Mouse (Mus musculus) G1E (cell line): ENCODE results near the gene Trp63. TPM values are rescaled to one million over a fixed set of nuclear protein-coding genes. Genes with fewer than 3 reads are reported as not detected.

Experiments used
- ATAC-seq: 2 replicates; pipeline ENCODE4 v1.8.0; 2016; ENCODE audit warnings: mild to moderate bottlenecking; ENCODE audit not compliant: insufficient number of reproducible peaks, poor library complexity, low FRiP score, severe bottlenecking; ENCODE audit errors: extremely low read depth
- DNase-seq: peaks from one replicate; pipeline ENCODE4 v3.0.0; 2012; ENCODE audit warnings: low spot score
- H3K27me3 ChIP-seq: 2 replicates; pipeline ENCODE4 v1.6.1; 2012; ENCODE audit warnings: mild to moderate bottlenecking, low read length, inconsistent platforms; ENCODE audit not compliant: insufficient read depth
- H3K36me3 ChIP-seq: replicated peaks from 2 replicates; pipeline ENCODE3; 2012; ENCODE audit warnings: mild to moderate bottlenecking, inconsistent platforms
- H3K4me1 ChIP-seq: 2 replicates; pipeline ENCODE4 v1.6.1; 2012; ENCODE audit warnings: low read depth, low read length, inconsistent platforms, mixed read lengths; ENCODE audit not compliant: insufficient read depth
- H3K4me3 ChIP-seq: 2 replicates; pipeline ENCODE4 v1.5.1; 2012; ENCODE audit warnings: low read depth, mild to moderate bottlenecking, inconsistent platforms, low read length, moderate library complexity, mixed read lengths
- H3K9me3 ChIP-seq: replicated peaks from 2 replicates; pipeline ENCODE4 v1.6.1; 2012; ENCODE audit warnings: inconsistent platforms
- CTCF ChIP-seq: IDR thresholded peaks from 2 replicates; pipeline ENCODE4 v1.5.1; 2012; ENCODE audit warnings: low read depth, low read length, inconsistent platforms, mixed read lengths
- GATA1 ChIP-seq: IDR thresholded peaks from 2 replicates; pipeline ENCODE4 v1.6.1; 2012; ENCODE audit warnings: borderline replicate concordance, low read length, inconsistent platforms, mixed read lengths
- GATA2 ChIP-seq: IDR thresholded peaks from 2 replicates; pipeline ENCODE4 v1.6.1; 2012; ENCODE audit warnings: low read depth, low read length, inconsistent platforms, borderline replicate concordance
- POLR2AphosphoS5 ChIP-seq: IDR thresholded peaks from 2 replicates; pipeline ENCODE4 v1.6.1; 2012; ENCODE audit warnings: low read depth, low read length, inconsistent platforms; ENCODE audit not compliant: insufficient replicate concordance
- TAL1 ChIP-seq: conservative IDR thresholded peaks from 2 replicates; pipeline ENCODE4 v1.6.1; 2012; ENCODE audit warnings: low read depth, low read length, inconsistent platforms, mixed read lengths
- polyA plus RNA-seq: library from polyadenylated mRNA; stranded (reverse); fragments of >175 nt; gene quantifications from 2 replicates; pipeline ENCODE4 v1.2.3, GENCODE M21; 2012
- total RNA-seq, 2 experiments: library from RNA; stranded (forward) in 1 of 2; stranded (reverse) in 1 of 2; fragments of 200-1000 nt in 1 of 2; fragments of >200 nt in 1 of 2; fragmentation: Nextera tagmentation in 1 of 2; gene quantifications; 2 replicates each; pipeline ENCODE4 v1.2.3; 2014 to 2017

Gene Trp63
- total and polyA plus RNA-seq, 3 experiments: 0.16 TPM; not detected in 2

DNA sequence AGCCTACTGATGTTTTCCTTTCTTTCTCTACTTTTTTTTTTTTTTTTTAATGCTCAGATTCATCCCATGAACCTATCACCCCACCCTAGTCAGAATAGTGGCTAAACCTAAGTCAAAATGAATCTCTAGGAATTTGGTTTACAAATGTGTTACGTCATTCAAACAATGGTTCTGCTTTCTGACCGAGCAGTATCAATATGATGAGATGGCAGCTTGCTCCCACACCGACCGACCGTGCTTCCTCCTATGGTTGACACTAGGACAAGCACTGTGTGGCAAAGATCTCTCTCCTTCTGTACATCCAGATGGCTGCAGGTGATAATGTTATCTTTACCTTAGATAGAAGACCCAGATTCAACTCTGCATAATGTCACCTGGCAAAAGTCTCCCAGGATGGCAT lies 163.0 kb downstream of the Trp63 start:
- Histone ChIP-seq H3K4me1 (no peaks in the 10 kb centered on the region), H3K27me3 (no peaks in the 10 kb centered on the region), H3K9me3 (peaks cover 25% of the 10 kb centered on the region), H3K36me3 (no peaks in the 10 kb centered on the region), H3K4me3 (no peak overlapping the region)
- no peak for DNase-seq
- ATAC-seq: no peak
- TF ChIP-seq GATA2 (no peak), TAL1 (no peak), GATA1 (no peak), CTCF (no peak), POLR2AphosphoS5 (no peak)

DNA sequence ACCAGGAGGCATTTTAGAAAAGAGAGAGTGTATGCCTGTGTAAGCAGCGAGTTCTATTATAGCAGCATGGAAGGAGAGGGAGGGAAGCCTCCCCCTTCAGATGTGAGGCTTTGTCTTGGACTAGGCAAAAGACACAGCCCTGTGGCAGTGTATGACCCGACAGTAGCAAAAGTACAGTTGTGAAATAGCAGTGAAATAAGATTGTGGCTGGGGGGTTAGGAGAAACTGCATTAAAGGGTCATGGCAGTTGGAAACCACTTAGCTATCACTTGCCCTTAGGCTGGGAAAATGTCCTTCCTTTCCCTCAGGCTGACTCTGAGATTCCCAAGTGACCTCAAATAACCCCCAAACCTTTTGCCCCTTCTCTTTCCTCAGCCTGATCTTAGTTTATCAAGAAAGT lies 164.9 kb downstream of the Trp63 start:
- no peaks in the 10 kb centered on the region for H3K36me3 ChIP-seq
- H3K4me1 ChIP-seq: no peaks in the 10 kb centered on the region
- no peak for ATAC-seq
- no peak overlapping the region for H3K4me3 ChIP-seq
- TF ChIP-seq POLR2AphosphoS5 (no peak), GATA2 (no peak), GATA1 (no peak), CTCF (no peak), TAL1 (no peak)
- H3K9me3 ChIP-seq: peaks cover 22% of the 10 kb centered on the region
- no peak for DNase-seq
- H3K27me3 ChIP-seq: no peaks in the 10 kb centered on the region

DNA sequence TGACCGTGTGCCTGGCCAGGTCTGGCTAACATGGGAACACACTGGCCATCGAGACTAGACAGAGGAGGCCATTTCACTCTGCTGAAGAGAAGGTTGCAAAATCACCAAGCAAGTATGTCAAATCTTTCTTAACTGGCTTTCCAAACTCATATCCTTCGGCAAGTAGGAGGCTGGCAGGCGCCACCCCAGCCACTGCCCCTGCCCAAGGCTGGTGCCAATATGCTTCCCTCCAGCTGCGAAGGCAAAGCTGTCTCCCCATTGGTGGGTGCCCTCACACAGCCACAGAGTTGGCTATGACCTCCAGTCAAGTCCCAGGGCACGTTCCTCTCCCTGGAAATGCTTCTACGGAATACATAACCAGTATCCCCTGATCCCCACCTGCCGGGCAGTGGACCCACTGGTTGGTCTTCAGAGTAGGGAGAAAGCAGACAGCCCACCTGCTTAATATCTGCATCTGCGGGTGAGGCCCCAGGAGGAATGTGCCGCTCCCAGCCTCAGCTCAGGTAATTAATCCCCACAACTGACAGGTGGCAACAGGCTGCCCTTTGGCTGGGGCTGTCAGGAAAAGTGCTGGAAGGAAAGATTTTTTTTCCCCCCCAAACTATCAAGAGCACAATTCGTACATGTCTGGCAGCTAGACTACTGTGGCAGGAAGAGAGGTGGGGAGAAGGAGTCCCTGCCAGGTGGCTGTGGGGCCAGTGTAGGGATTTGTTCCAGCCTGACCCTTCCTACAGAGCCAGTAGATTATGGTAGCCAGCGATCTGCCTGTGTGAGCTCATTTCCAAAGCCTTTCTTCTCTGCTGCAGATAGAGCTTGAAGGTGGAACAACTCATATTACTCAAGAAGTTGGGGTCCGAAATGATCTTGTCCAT lies 166.3 kb downstream of the Trp63 start:
- Histone ChIP-seq H3K4me1 (no peaks in the 10 kb centered on the region), H3K9me3 (peaks cover 20% of the 10 kb centered on the region), H3K36me3 (no peaks in the 10 kb centered on the region), H3K27me3 (no peaks in the 10 kb centered on the region), H3K4me3 (no peak overlapping the region)
- DNase-seq (no peak), ATAC-seq (no peak)
- TF ChIP-seq CTCF (no peak), POLR2AphosphoS5 (no peak), TAL1 (no peak), GATA1 (no peak), GATA2 (no peak)

DNA sequence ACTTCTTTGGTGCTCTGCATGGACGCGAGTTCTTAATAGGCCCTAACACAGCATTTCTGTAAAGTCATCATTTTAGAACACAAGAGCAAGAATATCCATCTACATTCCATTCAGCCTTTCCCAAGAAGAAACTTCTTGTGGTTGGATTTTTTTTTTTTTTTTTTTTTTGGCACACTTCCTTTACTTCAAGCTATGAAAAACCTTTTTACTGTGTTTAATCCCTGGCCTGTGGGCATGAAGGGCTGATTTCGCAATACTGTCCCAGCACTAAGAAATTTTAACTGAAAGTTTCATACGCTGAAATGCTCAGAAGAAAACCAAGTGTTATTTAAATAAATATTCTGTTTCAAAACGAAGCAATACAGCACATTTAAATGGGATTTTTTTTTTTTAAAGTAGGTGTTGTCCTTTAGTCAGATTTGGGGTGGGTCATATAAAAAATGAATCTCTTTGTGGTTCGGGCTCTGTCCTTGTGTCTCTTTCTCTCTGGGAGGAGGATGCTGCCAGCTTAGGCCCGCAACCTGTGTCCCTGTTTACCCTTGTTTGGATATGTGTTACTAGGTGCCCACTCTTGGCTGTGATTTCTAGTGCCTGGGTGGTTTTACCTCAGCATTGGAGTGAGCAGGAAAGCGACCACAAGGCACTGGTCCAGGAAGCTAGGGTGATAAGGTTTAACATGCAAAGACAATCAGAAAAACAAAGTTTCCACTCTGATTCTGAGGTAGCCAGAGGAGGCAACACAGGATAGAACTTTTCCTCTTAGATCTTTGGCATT lies 177.4 kb downstream of the Trp63 start:
- no peak for TF ChIP-seq TAL1
- no peak for TF ChIP-seq POLR2AphosphoS5
- TF ChIP-seq CTCF: no peak
- TF ChIP-seq GATA1: no peak
- TF ChIP-seq GATA2: no peak
- DNase-seq (no peak), ATAC-seq (no peak)
- Histone ChIP-seq H3K4me1 (no peaks in the 10 kb centered on the region), H3K4me3 (no peak overlapping the region), H3K36me3 (no peaks in the 10 kb centered on the region), H3K9me3 (peaks cover 10% of the 10 kb centered on the region), H3K27me3 (no peaks in the 10 kb centered on the region)

GRCm38 (mm10) chr16:25865096-25865869 lies 181.7 kb downstream of the Trp63 start:
- H3K4me3 ChIP-seq: no peak overlapping the region
- peaks cover 19% of the 10 kb centered on the region for H3K9me3 ChIP-seq
- H3K27me3 ChIP-seq: no peaks in the 10 kb centered on the region
- ATAC-seq (no peak), DNase-seq (no peak)
- no peak for TF ChIP-seq GATA1
- no peak for TF ChIP-seq TAL1
- TF ChIP-seq CTCF: no peak
- TF ChIP-seq GATA2: no peak
- no peak for TF ChIP-seq POLR2AphosphoS5
- no peaks in the 10 kb centered on the region for H3K4me1 ChIP-seq
- H3K36me3 ChIP-seq: no peaks in the 10 kb centered on the region

GRCm38 (mm10) chr16:25871503-25871902 lies 187.9 kb downstream of the Trp63 start:
- TF ChIP-seq GATA2 (no peak), POLR2AphosphoS5 (no peak), GATA1 (no peak), TAL1 (no peak)
- Histone ChIP-seq H3K4me1 (no peaks in the 10 kb centered on the region), H3K9me3 (peaks cover 10% of the 10 kb centered on the region; the same call in 1 of the 2 replicates), H3K27me3 (no peaks in the 10 kb centered on the region), H3K4me3 (no peak overlapping the region), H3K36me3 (no peaks in the 10 kb centered on the region)
- ATAC-seq: no peak
- no peak for DNase-seq
